Mouse (Mus musculus) myocyte (in vitro differentiated cells): Measurements from ENCODE around the gene Rorc.

Experiments
- MAX ChIP-seq: IDR thresholded peaks from one replicate; pipeline ENCODE4 v1.6.1; 2011; ENCODE audit warnings: low read depth, mild to moderate bottlenecking, control low read depth
- SRF ChIP-seq: IDR thresholded peaks from one replicate; pipeline ENCODE4 v1.6.1; 2011; ENCODE audit warnings: low read depth; ENCODE audit not compliant: control insufficient read depth, insufficient read length
- USF1 ChIP-seq: IDR thresholded peaks from one replicate; pipeline ENCODE4 v1.6.1; 2011; ENCODE audit warnings: low read depth, mild to moderate bottlenecking, control low read depth, moderate library complexity

DNA sequence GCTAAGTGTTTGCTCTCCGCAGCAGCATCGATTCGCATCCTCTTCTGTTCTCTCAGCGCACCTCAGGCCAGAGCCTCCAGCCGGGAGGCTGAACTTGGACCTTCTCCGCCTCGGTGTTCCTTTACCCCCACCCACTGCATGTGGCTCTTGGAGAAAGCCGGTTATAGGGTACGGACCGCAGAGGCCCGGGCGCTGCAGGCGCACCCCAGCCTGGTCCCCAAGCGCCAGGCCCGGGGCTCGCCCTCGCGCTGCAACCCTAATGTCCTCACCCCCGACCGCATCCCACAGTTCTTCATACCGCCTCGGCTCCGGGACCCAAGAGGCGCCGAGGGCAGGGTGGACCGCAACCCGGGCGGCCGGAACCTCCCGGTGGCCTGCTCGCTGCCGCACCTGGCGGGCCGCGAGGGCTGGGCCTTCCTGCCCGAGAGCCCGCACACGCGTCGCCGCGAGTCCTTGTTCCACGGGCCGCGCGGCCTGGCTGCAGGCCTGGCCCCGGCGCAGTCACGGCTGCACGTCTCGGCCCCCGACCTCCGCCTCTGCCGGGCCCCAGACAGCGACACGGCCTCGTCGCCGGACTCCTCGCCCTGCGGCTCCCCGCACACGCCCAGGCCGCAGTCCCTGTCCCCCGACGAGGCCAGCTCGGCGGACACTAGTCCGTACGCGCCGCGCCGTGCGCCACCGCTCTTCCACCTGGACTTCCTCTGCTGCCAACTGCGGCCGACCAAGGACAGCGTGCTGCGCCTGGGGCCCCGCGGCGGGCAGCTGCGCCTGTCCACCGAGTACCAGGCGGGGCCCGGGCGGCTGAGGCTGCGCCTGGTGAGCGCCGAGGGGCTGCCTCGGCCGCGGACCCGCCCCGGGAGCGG is 9.1 kb upstream of the Rorc start:
- TF ChIP-seq MAX (no peak), USF1 (no peak), SRF (no peak)
